Mouse (Mus musculus): ENCODE results near the gene Rbm17. TPM values are rescaled to one million over a fixed set of nuclear protein-coding genes. Genes with fewer than 3 reads are reported as not detected.
"Not testable (repeated sequence)": the region's sequence is repeated elsewhere in the genome, so short reads cannot be mapped to it uniquely, and the experiment has no call there.

Rbm17 gene
- polyA plus RNA-seq, 2 experiments from 2014 or later: 34.7 TPM

- no peak for ATAC-seq
Observed at GRCm38 (mm10) chr2:11544342-11544741, 59.6 kb downstream of the Rbm17 start.

- ATAC-seq: no peak
Observed at GRCm38 (mm10) chr2:11543158-11543557, 60.8 kb downstream of the Rbm17 start.

- ATAC-seq: peak; percentile 66
Observed at GRCm38 (mm10) chr2:11542640-11543039, 61.3 kb downstream of the Rbm17 start.

- ATAC-seq: peak; percentile 71
Observed at GRCm38 (mm10) chr2:11542121-11542520, 61.8 kb downstream of the Rbm17 start.

- ATAC-seq: not testable (repeated sequence)
Observed at GRCm38 (mm10) chr2:11541528-11541927, 62.4 kb downstream of the Rbm17 start.

GRCm38 (mm10) chr2:11535966-11536365 is 68.0 kb downstream of the Rbm17 start:
- no peak for ATAC-seq

Other genes starting within 250 kb of the Rbm17 start
- 10 to 100 TPM; 17.6 to 22.7 TPM for gene Pfkfb3, start 50.1 kb downstream of the Rbm17 start, polyA plus RNA-seq (2017; shearing (Covaris generic))
- gene Gm17490, start 22.1 kb upstream of the Rbm17 start, polyA plus RNA-seq (2017; shearing (Covaris generic)): not detected
- 100 to 1,000 TPM; 347 to 420 TPM for gene Il2ra, start 38.7 kb upstream of the Rbm17 start, polyA plus RNA-seq (2017; shearing (Covaris generic))
- gene Il15ra, start 101.1 kb upstream of the Rbm17 start, polyA plus RNA-seq (2017; shearing (Covaris generic)): 10 to 100 TPM; 24.0 to 33.6 TPM
- 10 to 100 TPM; 44.6 to 48.6 TPM for gene Fbh1, start 173.4 kb upstream of the Rbm17 start, polyA plus RNA-seq (2017; shearing (Covaris generic))
- gene Ankrd16, start 173.7 kb upstream of the Rbm17 start, polyA plus RNA-seq (2017; shearing (Covaris generic)): 10 to 100 TPM; 37.1 to 38.8 TPM

Data from CD4-positive, CD25-positive, alpha-beta regulatory T cell, adult 4 months (primary cell).